Mouse (Mus musculus) forebrain, embryonic 11.5 days (tissue): ENCODE data around the gene Cubn. TPM values are rescaled to one million over a fixed set of nuclear protein-coding genes. Genes with fewer than 3 reads are reported as not detected.

Experiments
- ATAC-seq: fragments of 200-750 bp; cut with Nextera tagmentation; replicated peaks from 2 replicates; pipeline ENCODE4 v1.8.0; 2017; ENCODE audit warnings: moderate TSS enrichment; ENCODE audit not compliant: low FRiP score
- DNase-seq: peaks from one replicate; pipeline ENCODE4 v3.0.0-alpha.2; 2017; ENCODE audit warnings: low spot score
- H3K27ac ChIP-seq: fragments of 300-500 bp; sonication (generic); 2 replicates; pipeline ENCODE4 v1.5.1; 2014; ENCODE audit warnings: low read depth, low read length
- H3K27me3 ChIP-seq: fragments of 300-500 bp; sonication (generic); 2 replicates; pipeline ENCODE4 v1.6.1; 2014; ENCODE audit warnings: mild to moderate bottlenecking, low read length, mixed read lengths; ENCODE audit not compliant: control insufficient read depth, insufficient read depth
- H3K36me3 ChIP-seq: fragments of 300-500 bp; sonication (generic); 2 replicates; pipeline ENCODE4 v1.6.1; 2014; ENCODE audit warnings: mild to moderate bottlenecking, low read length, moderate library complexity, mixed read lengths; ENCODE audit not compliant: control insufficient read depth, insufficient read depth
- H3K4me1 ChIP-seq: fragments of 300-500 bp; sonication (generic); replicated peaks from 2 replicates; pipeline ENCODE4 v1.6.1; 2014; ENCODE audit warnings: low read length, mixed read lengths; ENCODE audit not compliant: control insufficient read depth, insufficient read depth
- H3K4me2 ChIP-seq: fragments of 300-500 bp; sonication (generic); 2 replicates; pipeline ENCODE4 v1.6.1; 2014; ENCODE audit warnings: low read depth, mild to moderate bottlenecking, low read length, moderate library complexity, mixed read lengths; ENCODE audit not compliant: severe bottlenecking
- H3K4me3 ChIP-seq: fragments of 300-500 bp; sonication (generic); 2 replicates; pipeline ENCODE4 v1.5.1; 2014; ENCODE audit warnings: low read depth, low read length
- H3K9ac ChIP-seq: fragments of 300-500 bp; sonication (generic); 2 replicates; pipeline ENCODE4 v1.6.1; 2014; ENCODE audit warnings: low read length
- H3K9me3 ChIP-seq: fragments of 300-500 bp; sonication (generic); 2 replicates; pipeline ENCODE4 v1.6.1; 2016; ENCODE audit warnings: low read length, mixed read lengths; ENCODE audit not compliant: control insufficient read depth
- WGBS: fragments of 180-500 bp; shearing (Covaris S2); extraction: QIAGEN DNeasy Blood & Tissue Kit; methylation state at CpG from one replicate; pipeline ENCODE4 v1.1.7; 2014; 5-methylcytosine and 5-hydroxymethylcytosine counted together
- polyA plus RNA-seq: library from polyadenylated mRNA; unstranded; fragments of >200 nt; fragmentation: Nextera tagmentation; extraction: Ambion mirVana; gene quantifications from 2 replicates; pipeline ENCODE4 v1.2.1, GENCODE M21; 2014

Cubn gene
- polyA plus RNA-seq, 1 experiment from 2014 or later: 0.32 TPM

DNA sequence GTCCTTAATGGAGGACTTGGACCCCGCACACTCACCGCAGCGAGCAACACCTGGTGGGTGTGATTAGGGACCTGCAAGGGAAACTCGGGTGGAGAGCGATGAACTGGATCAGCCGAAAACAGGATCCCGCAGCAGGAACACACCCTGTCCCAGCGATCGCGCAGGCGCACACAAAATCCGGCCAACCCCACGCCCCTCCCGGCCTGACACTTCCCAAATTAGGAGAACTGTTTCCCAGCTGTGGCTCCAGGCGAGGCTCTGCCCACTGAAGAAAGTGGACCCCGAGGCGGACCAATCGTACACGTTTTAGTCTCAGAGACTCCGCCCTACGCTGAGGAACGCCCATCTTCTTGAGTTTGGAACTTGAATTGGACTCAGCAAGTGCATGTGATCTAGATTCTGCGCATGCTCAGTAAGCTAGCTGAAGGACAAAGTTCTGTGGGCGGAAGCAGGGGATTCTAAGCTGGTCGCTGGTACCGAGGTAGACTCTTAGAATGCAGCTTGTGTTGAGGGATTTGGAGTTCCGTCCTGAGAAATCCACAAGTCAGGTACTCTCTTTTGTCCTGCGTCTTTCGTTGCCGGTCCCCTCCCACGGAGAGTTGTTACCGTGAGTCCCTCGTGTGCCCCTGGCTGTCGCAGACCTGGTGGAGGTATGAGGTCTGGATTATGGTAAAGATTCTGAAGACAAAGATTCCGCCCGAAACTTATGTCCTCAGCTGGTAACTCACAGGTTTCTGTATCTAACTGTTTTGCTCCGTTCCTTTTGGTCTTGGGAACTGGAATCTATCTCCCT lies 220.3 kb downstream of the Cubn start, which contains the start of gene Rsu1:
Gene Rsu1, minus strand, starts transcription at position 251 of the 793 bp plus-strand sequence.
- no peaks in the 10 kb centered on the region for H3K36me3 ChIP-seq
- H3K9me3 ChIP-seq: no peaks in the 10 kb centered on the region
- peak within 1 kb of the TSS; percentile 57 for H3K4me3 ChIP-seq
- DNase-seq: peak; percentile 94
- H3K4me2 ChIP-seq: peak within 1 kb of the TSS; percentile 77
- H3K27ac ChIP-seq: no peak within 1 kb of the TSS
- peaks cover 5% of the 10 kb centered on the region for H3K4me1 ChIP-seq
- peak; percentile 99 for ATAC-seq
- H3K27me3 ChIP-seq: no peaks in the 10 kb centered on the region
- peak within 1 kb of the TSS; percentile 69 for H3K9ac ChIP-seq
- WGBS: 1% methylated on average over 37 of the region's 37 CpGs

DNA sequence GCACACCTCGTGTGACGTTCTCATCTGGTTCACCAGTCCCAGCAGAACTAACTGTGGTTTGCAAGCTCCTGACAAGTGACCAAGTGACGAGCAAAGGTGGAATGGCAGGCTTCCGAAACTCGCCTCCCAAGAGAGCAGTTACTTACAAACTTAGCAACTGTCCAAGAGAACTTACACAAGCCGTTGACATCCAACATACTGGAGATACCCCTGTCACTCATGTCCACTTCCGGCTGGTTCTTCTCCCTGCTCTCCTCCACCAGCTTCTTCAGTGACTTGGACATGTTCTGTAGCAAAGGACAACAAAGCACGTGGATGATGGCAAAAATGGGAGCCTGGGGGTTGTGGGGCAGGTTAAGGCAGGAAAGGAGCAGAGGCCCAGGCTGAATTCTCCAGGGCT lies 220.9 kb downstream of the Cubn start:
- H3K27me3 ChIP-seq: no peaks in the 10 kb centered on the region
- peak overlapping the region; percentile 77 for H3K4me2 ChIP-seq
- no peaks in the 10 kb centered on the region for H3K9me3 ChIP-seq
- WGBS: 61% methylated on average over 8 of the region's 8 CpGs
- peak overlapping the region; percentile 57 for H3K4me3 ChIP-seq
- ATAC-seq (no peak; the same call in 1 of the 2 replicates), DNase-seq (no peak)
- H3K27ac ChIP-seq: no peak overlapping the region
- H3K4me1 ChIP-seq: peaks cover 5% of the 10 kb centered on the region
- H3K36me3 ChIP-seq: no peaks in the 10 kb centered on the region
- H3K9ac ChIP-seq: peak overlapping the region; percentile 58

DNA sequence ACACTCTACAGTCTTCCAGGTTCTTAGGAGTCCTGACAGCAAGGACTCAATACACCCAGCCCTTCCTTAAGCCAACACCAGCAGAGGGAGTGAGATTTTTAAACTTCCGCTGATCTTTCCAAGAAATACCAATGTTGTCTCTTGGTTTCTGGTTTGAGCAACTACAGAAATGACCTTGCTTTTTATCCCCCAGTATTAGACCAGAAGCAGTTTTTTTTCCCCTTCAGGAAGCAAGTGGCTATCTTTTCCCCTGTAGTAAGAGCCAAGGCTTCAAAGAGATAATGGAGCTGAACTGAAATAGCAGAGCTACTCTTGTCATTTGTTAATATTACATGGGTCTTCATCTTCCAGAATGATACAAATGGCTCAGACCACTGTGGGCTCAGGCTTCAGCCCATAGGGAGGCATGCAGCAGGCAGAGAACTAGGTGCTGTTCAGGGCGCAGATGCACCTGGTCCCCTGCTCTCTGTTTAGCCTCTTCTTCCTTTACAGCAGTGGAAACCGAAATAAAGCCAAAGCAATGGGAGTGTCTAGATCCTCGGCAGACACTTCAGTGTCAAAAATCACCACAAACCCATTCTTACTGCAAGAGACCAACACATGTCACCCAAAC lies 222.8 kb downstream of the Cubn start:
- Histone ChIP-seq H3K27ac (no peak overlapping the region), H3K4me1 (peaks cover 5% of the 10 kb centered on the region), H3K9ac (no peak overlapping the region), H3K27me3 (no peaks in the 10 kb centered on the region), H3K9me3 (no peaks in the 10 kb centered on the region), H3K4me2 (no peak overlapping the region), H3K36me3 (no peaks in the 10 kb centered on the region), H3K4me3 (no peak overlapping the region)
- 92% methylated on average over 4 of the region's 4 CpGs for WGBS
- ATAC-seq (no peak), DNase-seq (no peak)

DNA sequence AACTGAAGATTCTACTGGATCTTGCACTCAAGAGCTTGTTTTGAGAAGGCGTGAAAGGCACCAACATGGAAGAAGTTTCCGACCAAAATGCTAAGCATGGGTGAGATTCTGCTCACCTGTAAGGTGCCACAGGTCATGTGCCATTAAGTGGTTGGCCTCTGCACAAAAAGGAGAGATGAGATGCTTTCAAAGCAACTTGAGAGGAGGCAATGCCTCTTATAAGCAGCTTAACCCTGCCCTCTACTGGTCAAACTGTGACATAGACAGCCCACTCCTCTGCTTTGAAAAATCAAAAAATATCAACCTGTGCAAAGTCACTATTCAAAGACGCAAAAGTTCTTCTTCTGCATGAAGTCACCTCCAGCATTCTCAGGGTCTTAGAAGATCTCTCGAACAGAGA lies 226.7 kb downstream of the Cubn start:
- Histone ChIP-seq H3K27me3 (no peaks in the 10 kb centered on the region), H3K36me3 (no peaks in the 10 kb centered on the region), H3K9ac (no peak overlapping the region), H3K27ac (no peak overlapping the region), H3K4me3 (no peak overlapping the region), H3K4me2 (no peak overlapping the region), H3K9me3 (no peaks in the 10 kb centered on the region), H3K4me1 (no peaks in the 10 kb centered on the region)
- no peak for DNase-seq
- ATAC-seq: peak; percentile 69; the same call in 1 of the 2 replicates
- 43% methylated on average over 4 of the region's 4 CpGs for WGBS

- DNase-seq: no peak
- Histone ChIP-seq H3K4me1 (no peaks in the 10 kb centered on the region), H3K4me2 (no peak overlapping the region), H3K27ac (no peak overlapping the region), H3K4me3 (no peak overlapping the region), H3K9me3 (no peaks in the 10 kb centered on the region), H3K27me3 (no peaks in the 10 kb centered on the region), H3K36me3 (no peaks in the 10 kb centered on the region), H3K9ac (no peak overlapping the region)
- WGBS: 73% methylated on average over 4 of the region's 4 CpGs
- ATAC-seq: no peak
Measured at GRCm38 (mm10) chr2:13263150-13263549, 228.5 kb downstream of the Cubn start.

GRCm38 (mm10) chr2:13258606-13259005 lies 233.0 kb downstream of the Cubn start:
- no peak overlapping the region for H3K4me2 ChIP-seq
- 87% methylated on average over 2 of the region's 2 CpGs for WGBS

DNA sequence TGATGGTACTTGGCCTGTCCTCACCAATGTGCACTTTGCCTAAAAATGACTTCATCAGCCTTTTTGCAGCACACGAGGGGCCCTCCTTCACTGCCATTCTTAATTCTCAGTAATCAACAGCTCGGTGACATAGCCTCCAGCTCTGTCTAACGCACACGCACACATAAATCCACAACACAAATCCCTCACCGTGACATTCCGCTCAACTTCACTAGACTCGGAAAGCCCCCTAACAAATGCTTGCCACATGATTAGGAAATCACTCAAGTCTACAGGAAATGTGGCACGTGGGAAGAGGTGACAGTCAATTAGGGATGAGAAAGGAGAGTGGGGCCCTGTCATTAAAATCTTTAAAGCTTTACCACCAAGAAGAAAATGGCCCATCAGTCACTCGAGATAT lies 250.9 kb downstream of the Cubn start:
- Histone ChIP-seq H3K9me3 (no peaks in the 10 kb centered on the region), H3K4me3 (no peak overlapping the region), H3K9ac (no peak overlapping the region), H3K27me3 (no peaks in the 10 kb centered on the region), H3K36me3 (no peaks in the 10 kb centered on the region), H3K27ac (no peak overlapping the region), H3K4me2 (no peak overlapping the region), H3K4me1 (peaks cover 4% of the 10 kb centered on the region; the same call in 1 of the 2 replicates)
- DNase-seq (no peak), ATAC-seq (no peak)
- 73% methylated on average over 9 of the region's 9 CpGs for WGBS

More at GRCm38 (mm10) chr2:13258606-13259005, 233.0 kb downstream of the Cubn start:
- no peak for DNase-seq
- no peaks in the 10 kb centered on the region for H3K36me3 ChIP-seq
- H3K4me1 ChIP-seq: no peaks in the 10 kb centered on the region
- no peak for ATAC-seq
- no peak overlapping the region for H3K9ac ChIP-seq
- no peak overlapping the region for H3K4me3 ChIP-seq
- H3K9me3 ChIP-seq: no peaks in the 10 kb centered on the region
- H3K27ac ChIP-seq: no peak overlapping the region
- no peaks in the 10 kb centered on the region for H3K27me3 ChIP-seq

- no peak for ATAC-seq
- Histone ChIP-seq H3K9ac (no peak overlapping the region), H3K4me1 (peaks cover 4% of the 10 kb centered on the region; the same call in 1 of the 2 replicates), H3K27ac (no peak overlapping the region), H3K4me3 (no peak overlapping the region), H3K27me3 (no peaks in the 10 kb centered on the region), H3K4me2 (no peak overlapping the region), H3K9me3 (no peaks in the 10 kb centered on the region), H3K36me3 (no peaks in the 10 kb centered on the region)
- DNase-seq: peak; percentile 61
- 80% methylated on average over 8 of the region's 8 CpGs for WGBS
Measured at GRCm38 (mm10) chr2:13237140-13237901, 254.3 kb downstream of the Cubn start.
